Mouse (Mus musculus) cortical plate, adult 2 months (tissue): ENCODE measurements around the gene Zfp609.

Source experiments
- CTCF ChIP-seq: fragments of 200-500 bp; IDR thresholded peaks from 2 replicates; pipeline ENCODE4 v1.5.1; 2011; ENCODE audit warnings: mild to moderate bottlenecking, control low read depth, low read length; ENCODE audit not compliant: insufficient read depth; ENCODE audit errors: extremely low read depth
- POLR2A ChIP-seq: fragments of 200-500 bp; IDR thresholded peaks from 2 replicates; pipeline ENCODE4 v1.6.1; 2011; ENCODE audit warnings: mild to moderate bottlenecking, low read length, control low read depth; ENCODE audit not compliant: insufficient read depth; ENCODE audit errors: extremely low read depth

GRCm38 (mm10) chr9:65791106-65791505, 36.3 kb downstream of the Zfp609 start:
- TF ChIP-seq CTCF (no peak), POLR2A (no peak)
